Mouse (Mus musculus): Measurements from ENCODE around the gene Tgm1. TPM values are rescaled to one million over a fixed set of nuclear protein-coding genes. Genes with fewer than 3 reads are reported as not detected.

Gene Tgm1
- total and polyA plus RNA-seq, 3 experiments = 0.23 to 0.45 (median 0.27) TPM

DNA sequence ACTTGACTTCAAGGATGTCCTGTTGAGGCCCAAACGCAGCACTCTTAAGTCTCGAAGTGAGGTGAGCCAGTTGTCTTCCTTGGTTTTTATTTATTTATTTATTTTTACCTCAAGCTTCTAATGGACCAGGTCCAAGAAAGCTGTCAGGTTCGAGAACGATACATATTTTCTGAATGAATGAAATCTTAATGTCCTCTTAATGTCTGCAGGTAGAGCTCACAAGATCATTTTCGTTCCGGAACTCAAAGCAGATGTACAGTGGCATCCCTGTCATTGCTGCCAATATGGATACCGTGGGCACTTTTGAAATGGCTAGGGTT lies 41.0 kb downstream of the Tgm1 start:
- no peak for DNase-seq

- DNase-seq = peak; percentile 94
Measured at GRCm38 (mm10) chr14:55671833-55672740, 41.6 kb downstream of the Tgm1 start, which contains the start of the genes Gmpr2 and Nedd8. Gene Gmpr2 (plus strand): TSS chr14:55671941. Gene Nedd8 (minus strand): TSS chr14:55672124.

GRCm38 (mm10) chr14:55671486-55671832 lies 42.3 kb downstream of the Tgm1 start:
- no peak for DNase-seq

- no peak for DNase-seq
Measured at GRCm38 (mm10) chr14:55660636-55661035, 53.1 kb downstream of the Tgm1 start.

- peak; percentile 89 for DNase-seq
Measured at GRCm38 (mm10) chr14:55659960-55660573, 53.7 kb downstream of the Tgm1 start, which contains the start of gene Mdp1. Gene Mdp1 (minus strand): TSS chr14:55660508.

DNA sequence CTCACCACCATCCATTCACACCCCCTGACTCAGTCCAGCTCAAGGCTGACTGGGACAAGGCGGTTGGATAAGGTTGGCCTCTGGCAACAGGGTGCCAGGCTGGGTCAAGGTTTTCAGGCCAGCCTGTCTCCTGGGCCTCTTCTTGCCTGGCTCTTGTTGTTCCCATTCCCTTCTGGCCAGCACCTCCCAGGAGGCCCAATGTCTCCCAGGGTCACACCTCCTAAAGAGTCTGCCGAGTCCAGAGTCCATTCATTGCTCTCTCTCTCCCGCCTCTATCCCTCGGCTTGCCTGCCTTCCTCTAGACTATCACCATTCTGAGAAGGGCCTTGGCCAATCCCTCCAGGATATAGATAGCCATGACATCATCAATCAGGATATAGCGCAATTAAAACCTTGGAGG lies 55.7 kb downstream of the Tgm1 start:
- DNase-seq = peak; percentile 88

GRCm38 (mm10) chr14:55656935-55657334 lies 56.8 kb downstream of the Tgm1 start:
- no peak for DNase-seq

DNA sequence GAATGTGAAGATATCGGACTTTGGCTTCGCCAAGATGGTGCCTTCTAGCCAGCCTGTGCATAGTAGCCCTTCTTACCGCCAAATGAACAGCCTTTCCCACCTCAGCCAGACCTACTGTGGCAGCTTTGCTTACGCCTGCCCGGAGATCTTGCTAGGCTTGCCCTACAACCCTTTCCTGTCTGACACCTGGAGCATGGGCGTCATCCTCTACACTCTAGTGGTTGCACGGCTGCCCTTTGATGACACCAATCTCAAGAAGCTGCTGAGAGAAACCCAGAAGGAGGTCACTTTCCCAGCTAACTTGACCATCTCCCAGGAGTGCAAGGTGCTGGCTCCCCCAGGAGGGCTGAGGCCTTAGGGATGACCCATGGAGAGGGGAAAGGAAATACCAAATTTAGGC lies 62.2 kb downstream of the Tgm1 start:
- no peak for DNase-seq

Other genes starting within 250 kb of the Tgm1 start
Only the 30 nearest of the 37 such genes appear.
- 10 to 100 TPM; 21.3 to 28.6 TPM for gene Pck2, start 173.7 kb downstream of the Tgm1 start, total RNA-seq (2021)
- 47.7 and 50.9 TPM in 2 replicates for gene Pck2, start 173.7 kb downstream of the Tgm1 start, polyA plus RNA-seq (2012; rRNA removed)
- 100 to 1,000 TPM; 102 to 157 TPM for gene Dcaf11, start 153.9 kb downstream of the Tgm1 start, total RNA-seq (2021)
- 107 and 139 TPM in 2 replicates for gene Dcaf11, start 153.9 kb downstream of the Tgm1 start, polyA plus RNA-seq (2012; rRNA removed)
- gene A730061H03Rik, start 153.5 kb downstream of the Tgm1 start, total RNA-seq (2021) = 1 to 10 TPM in 1 of 2 experiments, not detected in 1; 1.2 TPM
- gene A730061H03Rik, start 153.5 kb downstream of the Tgm1 start, polyA plus RNA-seq (2012; rRNA removed) = 3.8 and 4.2 TPM in 2 replicates
- gene Fitm1, start 138.3 kb downstream of the Tgm1 start, total RNA-seq (2021) = 1 to 10 TPM in 1 of 2 experiments, under 1 TPM in 1; 0.41 to 1.5 TPM
- gene Fitm1, start 138.3 kb downstream of the Tgm1 start, polyA plus RNA-seq (2012; rRNA removed) = 3.8 and 5.6 TPM in 2 replicates
- 100 to 1,000 TPM; 207 to 360 TPM for gene Psme1, start 135.8 kb downstream of the Tgm1 start, total RNA-seq (2021)
- gene Psme1, start 135.8 kb downstream of the Tgm1 start, polyA plus RNA-seq (2012; rRNA removed) = 87.3 and 96.4 TPM in 2 replicates
- 10 to 100 TPM; 24.5 to 38.4 TPM for gene Emc9, start 128.6 kb downstream of the Tgm1 start, total RNA-seq (2021)
- gene Emc9, start 128.6 kb downstream of the Tgm1 start, polyA plus RNA-seq (2012; rRNA removed) = 59.2 and 62.9 TPM in 2 replicates
- 100 to 1,000 TPM; 329 to 332 TPM for gene Psme2, start 122.8 kb downstream of the Tgm1 start, total RNA-seq (2021)
- 49.2 and 65.1 TPM in 2 replicates for gene Psme2, start 122.8 kb downstream of the Tgm1 start, polyA plus RNA-seq (2012; rRNA removed)
- 10 to 100 TPM; 30.8 to 36.6 TPM for gene Rnf31, start 122.2 kb downstream of the Tgm1 start, total RNA-seq (2021)
- 37.2 and 38.9 TPM in 2 replicates for gene Rnf31, start 122.2 kb downstream of the Tgm1 start, polyA plus RNA-seq (2012; rRNA removed)
- gene Irf9, start 110.4 kb downstream of the Tgm1 start, total RNA-seq (2021) = 10 to 100 TPM; 18.0 to 23.6 TPM
- gene Irf9, start 110.4 kb downstream of the Tgm1 start, polyA plus RNA-seq (2012; rRNA removed) = 76.9 and 100 TPM in 2 replicates
- gene Rec8, start 95.9 kb downstream of the Tgm1 start, total RNA-seq (2021) = 10 to 100 TPM in 1 of 2 experiments, 1 to 10 TPM in 1; 7.5 to 10.4 TPM
- gene Rec8, start 95.9 kb downstream of the Tgm1 start, polyA plus RNA-seq (2012; rRNA removed) = 15.9 and 18.4 TPM in 2 replicates
- gene Ipo4, start 78.0 kb downstream of the Tgm1 start, total RNA-seq (2021) = 100 to 1,000 TPM; 126 to 136 TPM
- 86.6 and 132 TPM in 2 replicates for gene Ipo4, start 78.0 kb downstream of the Tgm1 start, polyA plus RNA-seq (2012; rRNA removed)
- gene Gm49378, start 76.0 kb downstream of the Tgm1 start, total RNA-seq (2021) = 1 to 10 TPM in 1 of 2 experiments, not detected in 1; 3.9 TPM
- gene Gm49378, start 76.0 kb downstream of the Tgm1 start, polyA plus RNA-seq (2012; rRNA removed) = 30.0 and 40.2 TPM in 2 replicates
- 10 to 100 TPM; 76.7 to 86.1 TPM for gene Tm9sf1, start 70.1 kb downstream of the Tgm1 start, total RNA-seq (2021)
- gene Tm9sf1, start 70.1 kb downstream of the Tgm1 start, polyA plus RNA-seq (2012; rRNA removed) = 128 and 151 TPM in 2 replicates
- 1 to 10 TPM; 1.2 to 1.5 TPM for gene Tssk4, start 63.7 kb downstream of the Tgm1 start, total RNA-seq (2021)
- gene Tssk4, start 63.7 kb downstream of the Tgm1 start, polyA plus RNA-seq (2012; rRNA removed) = 0.52 and 0.59 TPM in 2 replicates
- gene Mdp1, start 53.4 kb downstream of the Tgm1 start, total RNA-seq (2021) = 10 to 100 TPM; 57.9 to 58.2 TPM
- 13.8 and 17.9 TPM in 2 replicates for gene Mdp1, start 53.4 kb downstream of the Tgm1 start, polyA plus RNA-seq (2012; rRNA removed)
- 10 to 100 TPM; 23.1 to 28.5 TPM for gene Gmpr2, start 42.0 kb downstream of the Tgm1 start, total RNA-seq (2021)
- 10.0 and 12.4 TPM in 2 replicates for gene Gmpr2, start 42.0 kb downstream of the Tgm1 start, polyA plus RNA-seq (2012; rRNA removed)
- 100 to 1,000 TPM; 352 to 392 TPM for gene Nedd8, start 41.8 kb downstream of the Tgm1 start, total RNA-seq (2021)
- 214 and 281 TPM in 2 replicates for gene Nedd8, start 41.8 kb downstream of the Tgm1 start, polyA plus RNA-seq (2012; rRNA removed)
- 10 to 100 TPM; 29.6 to 35.8 TPM for gene Tinf2, start 32.1 kb downstream of the Tgm1 start, total RNA-seq (2021)
- 10.2 and 11.9 TPM in 2 replicates for gene Tinf2, start 32.1 kb downstream of the Tgm1 start, polyA plus RNA-seq (2012; rRNA removed)
- gene Rabggta, start 8.3 kb upstream of the Tgm1 start, total RNA-seq (2021) = 10 to 100 TPM; 20.2 to 20.4 TPM
- 39.5 and 44.7 TPM in 2 replicates for gene Rabggta, start 8.3 kb upstream of the Tgm1 start, polyA plus RNA-seq (2012; rRNA removed)
- 10 to 100 TPM; 70.7 to 93.5 TPM for gene Dhrs1, start 31.8 kb upstream of the Tgm1 start, total RNA-seq (2021)
- 49.6 and 68.1 TPM in 2 replicates for gene Dhrs1, start 31.8 kb upstream of the Tgm1 start, polyA plus RNA-seq (2012; rRNA removed)
- 10 to 100 TPM; 17.6 to 17.7 TPM for gene Nop9, start 31.8 kb upstream of the Tgm1 start, total RNA-seq (2021)
- 9.2 and 9.9 TPM in 2 replicates for gene Nop9, start 31.8 kb upstream of the Tgm1 start, polyA plus RNA-seq (2012; rRNA removed)
- gene Cideb, start 44.5 kb upstream of the Tgm1 start, total RNA-seq (2021) = 1 to 10 TPM; 1.2 to 1.7 TPM
- gene Cideb, start 44.5 kb upstream of the Tgm1 start, polyA plus RNA-seq (2012; rRNA removed) = 0.70 and 0.74 TPM in 2 replicates
- under 1 TPM in 1 of 2 experiments, not detected in 1; 0.14 TPM for gene Ltb4r2, start 47.5 kb upstream of the Tgm1 start, total RNA-seq (2021)
- gene Ltb4r2, start 47.5 kb upstream of the Tgm1 start, polyA plus RNA-seq (2012; rRNA removed) = 0.39 TPM in 1 of 2 replicates, not detected in the other
- gene Ltb4r1, start 52.0 kb upstream of the Tgm1 start, total RNA-seq (2021) = under 1 TPM in 1 of 2 experiments, not detected in 1; 0.76 TPM
- 1.4 and 1.7 TPM in 2 replicates for gene Ltb4r1, start 52.0 kb upstream of the Tgm1 start, polyA plus RNA-seq (2012; rRNA removed)
- gene Adcy4, start 70.2 kb upstream of the Tgm1 start, total RNA-seq (2021) = 10 to 100 TPM in 1 of 2 experiments, 1 to 10 TPM in 1; 9.8 to 12.5 TPM
- 17.1 and 21.0 TPM in 2 replicates for gene Adcy4, start 70.2 kb upstream of the Tgm1 start, polyA plus RNA-seq (2012; rRNA removed)
- 1 to 10 TPM; 3.3 to 3.7 TPM for gene Ripk3, start 74.9 kb upstream of the Tgm1 start, total RNA-seq (2021)
- 6.2 and 6.4 TPM in 2 replicates for gene Ripk3, start 74.9 kb upstream of the Tgm1 start, polyA plus RNA-seq (2012; rRNA removed)
- gene Nfatc4, start 109.2 kb upstream of the Tgm1 start, total RNA-seq (2021) = 10 to 100 TPM; 17.9 to 21.9 TPM
- 50.5 and 58.1 TPM in 2 replicates for gene Nfatc4, start 109.2 kb upstream of the Tgm1 start, polyA plus RNA-seq (2012; rRNA removed)
- 10 to 100 TPM in 1 of 2 experiments, 1 to 10 TPM in 1; 7.2 to 16.1 TPM for gene Nynrin, start 140.1 kb upstream of the Tgm1 start, total RNA-seq (2021)
- 5.1 and 5.3 TPM in 2 replicates for gene Nynrin, start 140.1 kb upstream of the Tgm1 start, polyA plus RNA-seq (2012; rRNA removed)
- under 1 TPM in 1 of 2 experiments, not detected in 1; 0.20 TPM for gene Cbln3, start 170.5 kb upstream of the Tgm1 start, total RNA-seq (2021)
- gene Cbln3, start 170.5 kb upstream of the Tgm1 start, polyA plus RNA-seq (2012; rRNA removed) = 0.03 and 0.25 TPM in 2 replicates
- gene Khnyn, start 171.0 kb upstream of the Tgm1 start, total RNA-seq (2021) = 10 to 100 TPM; 12.3 to 18.2 TPM
- 13.0 and 14.6 TPM in 2 replicates for gene Khnyn, start 171.0 kb upstream of the Tgm1 start, polyA plus RNA-seq (2012; rRNA removed)